Mouse (Mus musculus) forebrain, embryonic 13.5 days (tissue): ENCODE results near the gene Arhgap15. TPM values are rescaled to one million over a fixed set of nuclear protein-coding genes. Genes with fewer than 3 reads are reported as not detected.

Source experiments
- ATAC-seq: fragments of 200-750 bp; cut with Nextera tagmentation; 2 replicates; pipeline ENCODE4 v1.8.0; 2017
- H3K27ac ChIP-seq: fragments of 300-500 bp; sonication (generic); 2 replicates; pipeline ENCODE4 v1.5.1; 2015; ENCODE audit warnings: inconsistent platforms, mild to moderate bottlenecking, moderate library complexity
- H3K27me3 ChIP-seq: fragments of 300-500 bp; sonication (generic); 2 replicates; pipeline ENCODE4 v1.6.1; 2015; ENCODE audit warnings: mild to moderate bottlenecking, inconsistent platforms
- H3K36me3 ChIP-seq: fragments of 300-500 bp; sonication (generic); 2 replicates; pipeline ENCODE4 v1.6.1; 2015; ENCODE audit warnings: mild to moderate bottlenecking, inconsistent platforms; ENCODE audit not compliant: poor library complexity, severe bottlenecking
- H3K4me1 ChIP-seq: fragments of 300-500 bp; sonication (generic); 2 replicates; pipeline ENCODE4 v1.6.1; 2015; ENCODE audit warnings: inconsistent platforms
- H3K4me2 ChIP-seq: fragments of 300-500 bp; sonication (generic); 2 replicates; pipeline ENCODE4 v1.6.1; 2015; ENCODE audit warnings: inconsistent platforms, mild to moderate bottlenecking, moderate library complexity
- H3K4me3 ChIP-seq: fragments of 300-500 bp; sonication (generic); 2 replicates; pipeline ENCODE4 v1.5.1; 2015; ENCODE audit warnings: mild to moderate bottlenecking, inconsistent platforms
- H3K9ac ChIP-seq: fragments of 300-500 bp; sonication (generic); 2 replicates; pipeline ENCODE4 v1.6.1; 2015; ENCODE audit warnings: mild to moderate bottlenecking, inconsistent platforms
- H3K9me3 ChIP-seq: fragments of 300-500 bp; sonication (generic); replicated peaks from 2 replicates; pipeline ENCODE4 v1.6.1; 2016; ENCODE audit warnings: inconsistent platforms
- WGBS: fragments of 180-500 bp; shearing (Covaris S2); methylation state at CpG from one replicate; pipeline ENCODE4 v1.1.7; 2015; 5-methylcytosine and 5-hydroxymethylcytosine counted together
- polyA plus RNA-seq: library from polyadenylated mRNA; unstranded; fragments of >200 nt; fragmentation: Nextera tagmentation; extraction: Ambion mirVana; gene quantifications from 2 replicates; pipeline ENCODE4 v1.2.1, GENCODE M21; 2015

Gene Arhgap15
- polyA plus RNA-seq, 1 experiment from 2014 or later: 0.68 TPM

GRCm38 (mm10) chr2:44068151-44068840 lies 319.7 kb downstream of the Arhgap15 start:
- H3K36me3 ChIP-seq: no peaks in the 10 kb centered on the region
- H3K4me2 ChIP-seq: no peak overlapping the region
- no peak overlapping the region for H3K9ac ChIP-seq
- H3K4me3 ChIP-seq: no peak overlapping the region
- H3K9me3 ChIP-seq: no peaks in the 10 kb centered on the region
- WGBS: 75% methylated on average over 7 of the region's 7 CpGs
- H3K27me3 ChIP-seq: no peaks in the 10 kb centered on the region
- no peak for ATAC-seq
- no peaks in the 10 kb centered on the region for H3K4me1 ChIP-seq
- no peak overlapping the region for H3K27ac ChIP-seq

DNA sequence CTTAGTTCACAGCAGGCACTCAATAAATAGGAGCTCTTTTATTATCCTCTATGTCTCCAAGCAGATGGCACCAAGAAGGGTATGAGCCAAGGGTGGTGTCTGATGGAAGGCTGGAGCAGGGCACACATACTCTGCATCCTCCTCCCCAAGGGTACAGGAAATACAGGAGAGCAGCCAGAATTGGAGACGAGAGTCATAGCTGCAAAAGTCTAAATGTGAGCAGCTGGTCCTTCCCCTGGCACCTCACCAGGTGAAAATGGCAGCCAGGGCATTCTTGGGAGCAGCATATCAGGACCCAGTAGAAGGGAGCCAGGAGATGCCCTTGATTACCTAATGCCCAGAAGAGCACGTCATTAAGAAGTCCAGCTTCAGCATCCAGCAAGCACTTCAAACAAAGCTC lies 320.3 kb downstream of the Arhgap15 start:
- no peaks in the 10 kb centered on the region for H3K9me3 ChIP-seq
- WGBS: 76% methylated on average over 2 of the region's 2 CpGs
- H3K27me3 ChIP-seq: no peaks in the 10 kb centered on the region
- H3K4me3 ChIP-seq: no peak overlapping the region
- H3K27ac ChIP-seq: no peak overlapping the region
- H3K4me2 ChIP-seq: no peak overlapping the region
- H3K36me3 ChIP-seq: no peaks in the 10 kb centered on the region
- no peak overlapping the region for H3K9ac ChIP-seq
- no peak for ATAC-seq
- H3K4me1 ChIP-seq: no peaks in the 10 kb centered on the region

GRCm38 (mm10) chr2:44076570-44076969 lies 327.9 kb downstream of the Arhgap15 start:
- Histone ChIP-seq H3K27ac (no peak overlapping the region), H3K27me3 (no peaks in the 10 kb centered on the region), H3K9ac (no peak overlapping the region), H3K4me1 (no peaks in the 10 kb centered on the region), H3K9me3 (no peaks in the 10 kb centered on the region), H3K36me3 (no peaks in the 10 kb centered on the region), H3K4me2 (no peak overlapping the region), H3K4me3 (no peak overlapping the region)
- no peak for ATAC-seq

DNA sequence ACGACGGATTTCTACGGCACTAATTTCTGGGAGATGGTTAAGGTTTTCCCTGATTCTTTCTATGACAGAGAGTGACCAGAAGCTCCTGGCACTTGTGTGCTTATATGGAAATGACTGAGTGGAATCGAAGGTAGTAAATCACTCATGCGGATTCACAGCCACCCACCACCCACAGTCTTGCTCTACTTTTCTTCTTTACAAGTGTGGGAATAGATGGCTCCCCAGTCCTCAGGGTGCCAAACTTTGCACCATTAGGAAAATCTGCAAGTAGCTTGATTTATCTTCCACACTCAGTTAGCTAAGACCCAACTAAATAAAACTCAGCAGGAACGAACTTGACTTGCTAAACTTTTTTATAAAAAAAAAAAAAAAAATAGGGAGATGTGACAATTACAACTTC lies 331.9 kb downstream of the Arhgap15 start:
- Histone ChIP-seq H3K4me1 (no peaks in the 10 kb centered on the region), H3K4me2 (no peak overlapping the region), H3K9ac (no peak overlapping the region), H3K4me3 (no peak overlapping the region), H3K36me3 (no peaks in the 10 kb centered on the region), H3K9me3 (no peaks in the 10 kb centered on the region), H3K27me3 (no peaks in the 10 kb centered on the region), H3K27ac (no peak overlapping the region)
- WGBS: 87% methylated on average over 6 of the region's 6 CpGs
- no peak for ATAC-seq

GRCm38 (mm10) chr2:44081241-44081640 lies 332.6 kb downstream of the Arhgap15 start:
- 85% methylated on average over 4 of the region's 4 CpGs for WGBS
- Histone ChIP-seq H3K4me2 (no peak overlapping the region), H3K36me3 (no peaks in the 10 kb centered on the region), H3K9ac (no peak overlapping the region), H3K27me3 (no peaks in the 10 kb centered on the region), H3K4me3 (no peak overlapping the region), H3K27ac (no peak overlapping the region), H3K9me3 (no peaks in the 10 kb centered on the region), H3K4me1 (no peaks in the 10 kb centered on the region)
- no peak for ATAC-seq

DNA sequence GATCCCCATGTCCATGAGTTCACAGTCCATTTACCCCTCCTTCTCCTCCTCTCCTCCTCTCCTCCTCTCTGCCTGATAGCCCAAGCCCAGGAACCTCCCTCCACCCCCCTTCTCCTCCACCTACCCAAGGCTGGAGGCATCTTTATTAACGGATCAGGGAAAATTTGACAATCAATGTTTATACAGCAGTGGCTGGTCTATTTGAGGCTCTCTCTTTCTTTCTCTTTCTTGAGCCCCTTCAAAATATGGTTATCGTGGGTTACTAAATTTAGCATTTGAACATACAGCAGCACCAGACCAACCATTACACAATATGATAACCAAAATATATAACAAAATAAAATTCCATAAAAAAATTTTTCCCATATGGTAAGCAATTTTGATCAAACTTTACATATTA lies 335.8 kb downstream of the Arhgap15 start:
- H3K9me3 ChIP-seq: no peaks in the 10 kb centered on the region
- no peaks in the 10 kb centered on the region for H3K36me3 ChIP-seq
- no peak for ATAC-seq
- H3K9ac ChIP-seq: no peak overlapping the region
- H3K27ac ChIP-seq: no peak overlapping the region
- no peak overlapping the region for H3K4me3 ChIP-seq
- no peaks in the 10 kb centered on the region for H3K27me3 ChIP-seq
- 67% methylated on average over 2 of the region's 2 CpGs for WGBS
- no peaks in the 10 kb centered on the region for H3K4me1 ChIP-seq
- no peak overlapping the region for H3K4me2 ChIP-seq

DNA sequence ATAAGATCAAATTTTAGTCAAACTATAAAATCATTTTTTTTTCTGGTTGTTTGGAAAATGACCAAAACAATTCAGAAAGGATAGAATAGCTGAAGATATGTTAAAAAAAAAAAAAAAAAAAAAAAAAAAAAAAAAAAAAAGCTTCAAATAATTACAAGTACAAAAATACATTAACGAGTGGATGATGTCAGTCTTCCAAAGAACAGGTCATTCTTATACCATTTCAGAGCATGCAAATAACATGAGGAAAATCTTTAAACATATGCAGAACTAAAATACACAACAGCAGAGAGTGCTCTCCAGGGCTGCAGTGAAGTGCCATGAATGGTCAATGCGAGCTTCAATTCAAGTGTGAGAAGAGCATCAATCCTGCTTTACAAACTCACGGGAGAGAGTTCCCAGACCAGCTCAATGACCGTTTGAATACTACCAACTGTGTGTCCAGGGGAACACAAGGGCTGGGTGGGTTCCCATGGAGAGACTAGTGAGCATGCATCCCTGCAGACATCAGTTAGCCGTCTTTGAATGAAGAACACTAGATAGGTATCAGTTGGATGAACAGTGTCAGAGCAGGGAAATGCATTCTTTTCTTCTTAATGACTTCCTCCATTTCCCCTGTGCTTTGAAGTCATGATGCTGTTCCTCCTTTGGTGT lies 337.9 kb downstream of the Arhgap15 start:
- H3K9ac ChIP-seq: no peak overlapping the region
- H3K4me3 ChIP-seq: no peak overlapping the region
- no peaks in the 10 kb centered on the region for H3K9me3 ChIP-seq
- H3K36me3 ChIP-seq: no peaks in the 10 kb centered on the region
- 20% methylated on average over 5 of the region's 5 CpGs for WGBS
- no peaks in the 10 kb centered on the region for H3K27me3 ChIP-seq
- H3K4me1 ChIP-seq: no peaks in the 10 kb centered on the region
- H3K27ac ChIP-seq: no peak overlapping the region
- H3K4me2 ChIP-seq: no peak overlapping the region
- ATAC-seq: no peak

DNA sequence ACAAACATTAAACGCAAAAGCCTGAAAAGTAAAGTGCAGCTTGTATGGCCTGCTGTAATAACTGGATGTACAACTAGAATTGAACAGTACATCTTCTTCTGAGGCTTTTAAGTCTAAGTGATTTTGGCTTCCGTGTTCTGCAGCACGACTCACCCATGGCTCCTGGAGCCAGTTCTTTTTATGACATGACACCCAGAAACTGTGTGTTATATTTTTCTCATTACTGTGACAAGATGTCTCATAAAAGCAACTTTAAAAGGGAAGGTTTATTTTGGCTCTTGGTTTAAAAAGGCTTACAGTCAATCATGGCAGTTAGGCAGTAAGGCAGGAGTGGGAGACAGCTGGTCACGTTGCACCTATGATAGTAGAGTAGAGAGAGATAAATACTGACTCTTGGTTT lies 349.9 kb downstream of the Arhgap15 start:
- H3K9me3 ChIP-seq: peaks cover 12% of the 10 kb centered on the region
- no peaks in the 10 kb centered on the region for H3K27me3 ChIP-seq
- WGBS: 96% methylated on average over 4 of the region's 4 CpGs
- no peaks in the 10 kb centered on the region for H3K36me3 ChIP-seq
- H3K9ac ChIP-seq: no peak overlapping the region
- no peak overlapping the region for H3K27ac ChIP-seq
- no peak overlapping the region for H3K4me2 ChIP-seq
- no peaks in the 10 kb centered on the region for H3K4me1 ChIP-seq
- no peak for ATAC-seq
- H3K4me3 ChIP-seq: no peak overlapping the region

- 78% methylated on average over 6 of the region's 6 CpGs for WGBS
- Histone ChIP-seq H3K4me3 (no peak overlapping the region), H3K36me3 (no peaks in the 10 kb centered on the region), H3K9ac (no peak overlapping the region), H3K4me2 (no peak overlapping the region), H3K27me3 (no peaks in the 10 kb centered on the region), H3K4me1 (peaks cover 12% of the 10 kb centered on the region), H3K9me3 (peaks cover 4% of the 10 kb centered on the region; the same call in 1 of the 2 replicates), H3K27ac (no peak overlapping the region)
- ATAC-seq: no peak
Measured at GRCm38 (mm10) chr2:44102351-44102750, 353.7 kb downstream of the Arhgap15 start.

DNA sequence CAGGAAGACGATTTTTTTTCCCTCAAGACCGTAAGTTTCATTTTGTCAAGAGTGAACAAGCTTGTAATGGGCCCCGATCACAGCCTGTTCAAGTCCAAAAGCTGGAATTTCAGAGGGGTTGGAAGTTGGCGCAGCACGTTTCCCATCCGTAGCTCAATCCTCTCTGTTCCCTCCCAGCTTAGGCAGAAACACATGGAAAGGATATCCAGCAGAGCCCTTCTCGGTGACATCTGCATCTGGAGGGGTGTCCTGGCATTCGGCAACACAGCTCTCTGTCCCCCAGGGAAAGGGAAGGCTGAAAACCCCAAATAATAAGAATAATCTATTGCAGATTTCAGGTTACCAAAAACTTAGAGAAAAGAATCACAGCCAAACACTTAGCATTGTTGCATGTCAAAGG lies 354.7 kb downstream of the Arhgap15 start:
- Histone ChIP-seq H3K36me3 (no peaks in the 10 kb centered on the region), H3K9ac (no peak overlapping the region), H3K4me3 (no peak overlapping the region), H3K9me3 (no peaks in the 10 kb centered on the region), H3K27ac (no peak overlapping the region), H3K27me3 (no peaks in the 10 kb centered on the region), H3K4me2 (no peak overlapping the region), H3K4me1 (peaks cover 12% of the 10 kb centered on the region)
- no peak for ATAC-seq
- 88% methylated on average over 8 of the region's 8 CpGs for WGBS

DNA sequence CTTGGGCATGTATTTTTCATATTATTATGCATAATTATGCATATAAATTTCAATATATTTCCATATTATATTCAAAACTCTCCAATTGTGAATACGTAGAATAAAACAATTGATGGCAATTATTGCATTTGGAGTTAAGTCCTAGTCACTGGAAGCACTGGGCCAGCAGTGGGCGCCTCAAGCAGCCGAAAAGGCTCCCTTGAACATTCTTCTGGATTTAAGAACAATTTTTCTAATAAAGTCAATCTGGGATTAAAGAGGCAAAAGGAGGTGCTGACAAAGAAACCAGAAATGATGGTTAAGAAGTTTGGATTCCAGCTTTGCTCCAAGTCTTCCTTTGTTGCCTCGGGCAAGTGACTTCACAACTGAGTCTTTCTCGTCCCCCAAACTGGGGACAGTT lies 355.1 kb downstream of the Arhgap15 start:
- Histone ChIP-seq H3K4me1 (peaks cover 12% of the 10 kb centered on the region), H3K9ac (no peak overlapping the region), H3K36me3 (no peaks in the 10 kb centered on the region), H3K4me3 (no peak overlapping the region), H3K4me2 (no peak overlapping the region), H3K27me3 (no peaks in the 10 kb centered on the region), H3K9me3 (no peaks in the 10 kb centered on the region), H3K27ac (no peak overlapping the region)
- 83% methylated on average over 5 of the region's 5 CpGs for WGBS
- ATAC-seq: no peak

DNA sequence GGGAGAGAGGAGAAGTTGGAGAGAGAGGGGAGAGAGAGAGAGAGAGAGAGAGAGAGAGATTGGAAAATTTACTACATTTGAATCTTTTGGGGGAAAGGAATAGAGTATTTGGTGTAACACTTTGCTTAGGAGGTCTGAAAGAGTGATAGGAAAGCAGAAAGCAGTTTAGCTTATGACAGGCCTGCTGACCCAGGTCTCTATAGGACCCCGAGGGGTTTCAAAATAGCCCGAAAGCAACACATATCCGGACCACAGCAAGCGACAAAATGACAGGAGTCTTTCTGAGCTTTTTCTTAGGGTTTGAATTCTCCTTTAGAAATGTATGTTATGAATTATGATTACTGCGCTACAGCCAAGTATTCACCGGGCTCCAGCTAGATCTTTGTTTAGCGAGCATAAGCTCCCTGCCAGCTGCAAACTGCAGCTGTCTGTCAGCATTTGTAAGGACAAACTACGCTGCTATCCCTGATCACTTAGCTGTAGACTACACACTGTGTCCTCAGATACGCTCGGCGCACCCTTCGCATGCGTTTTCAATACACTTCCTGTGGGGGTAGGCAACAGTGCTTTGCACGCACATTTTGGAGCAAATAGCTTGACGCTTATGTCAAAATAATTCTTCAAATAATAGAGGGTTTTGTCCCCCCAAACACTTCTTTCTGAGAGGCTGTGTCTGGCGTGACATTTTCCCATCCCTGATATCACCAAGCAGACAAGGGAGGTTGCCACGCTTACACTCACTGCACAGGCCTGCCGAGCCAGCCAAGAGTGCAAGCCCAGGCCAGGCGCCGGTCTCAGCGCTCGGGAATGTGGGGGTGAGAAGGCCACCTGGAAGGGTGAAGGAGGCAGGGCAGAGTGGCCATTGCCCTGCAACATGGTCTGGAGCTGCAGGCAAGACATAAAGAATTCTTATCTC lies 355.9 kb downstream of the Arhgap15 start:
- Histone ChIP-seq H3K9ac (no peak overlapping the region), H3K4me2 (peak overlapping the region; percentile 24), H3K36me3 (no peaks in the 10 kb centered on the region), H3K27me3 (no peaks in the 10 kb centered on the region), H3K9me3 (no peaks in the 10 kb centered on the region), H3K4me1 (peaks cover 12% of the 10 kb centered on the region), H3K4me3 (no peak overlapping the region), H3K27ac (peak overlapping the region; percentile 14)
- ATAC-seq: peak; percentile 85
- 48% methylated on average over 22 of the region's 22 CpGs for WGBS
